Mouse (Mus musculus) lung, postnatal 0 days (tissue): Measurements from ENCODE around the gene Atpif1.

Source experiments
- CTCF ChIP-seq: IDR thresholded peaks from 2 replicates; pipeline ENCODE4 v1.5.1; 2016; ENCODE audit warnings: antibody characterized with exemption, mild to moderate bottlenecking
- EP300 ChIP-seq: IDR thresholded peaks from 2 replicates; pipeline ENCODE4 v1.6.1; 2016; ENCODE audit warnings: antibody characterized with exemption, mild to moderate bottlenecking, control low read depth

- TF ChIP-seq CTCF (no peak), EP300 (no peak)
Observed at GRCm38 (mm10) chr4:132491748-132492147, 41.7 kb downstream of the Atpif1 start.
